Mouse (Mus musculus) urinary bladder, postnatal 36 days (tissue): ENCODE data around the gene Upk1a.

Experiments
- DNase-seq, 2 experiments: peaks; one replicate each; pipeline ENCODE4 v3.0.0; 2022; ENCODE audit warnings: low spot score in 2 of 2, mixed read lengths in 1 of 2

The Upk1a gene

DNA sequence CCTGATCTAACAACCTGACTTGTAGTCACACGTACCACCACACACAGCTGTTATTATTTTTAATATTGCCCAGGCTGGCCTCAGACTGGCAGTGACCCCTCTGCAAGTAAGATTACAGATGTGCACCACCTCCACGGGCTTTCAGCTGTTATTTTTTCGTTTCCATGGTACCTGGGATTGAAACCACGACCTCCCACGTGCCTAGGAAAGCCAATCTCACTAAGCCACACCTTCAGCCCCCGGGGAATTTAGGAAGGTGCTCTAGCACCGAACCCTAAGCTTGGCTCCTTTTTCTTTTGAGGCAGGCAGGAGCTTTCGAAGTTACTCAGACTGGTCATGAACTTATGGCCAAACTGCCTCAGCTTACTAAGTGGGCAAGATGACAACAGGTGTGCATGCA lies 8.2 kb downstream of the Upk1a start:
- DNase-seq: no peak

DNA sequence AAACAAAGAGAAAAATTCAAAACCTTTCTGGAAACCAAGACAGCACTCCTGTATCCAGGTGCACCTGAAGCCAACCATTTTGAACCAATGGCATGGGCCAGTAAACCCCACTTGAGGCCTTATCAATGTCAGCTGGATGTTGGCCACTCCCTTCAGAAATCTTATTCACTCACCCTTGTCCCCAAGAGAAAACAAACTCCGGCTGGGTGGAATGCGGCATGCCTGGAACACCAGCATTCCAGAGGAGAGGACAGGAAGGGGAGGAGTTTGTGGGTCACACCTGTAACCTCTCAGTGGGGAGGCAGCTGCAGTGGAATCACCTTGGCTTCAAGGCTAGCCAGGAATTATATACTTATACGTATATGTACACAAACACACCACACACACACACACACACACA lies 10.1 kb downstream of the Upk1a start:
- peak; percentile 67 to 72 for DNase-seq

DNA sequence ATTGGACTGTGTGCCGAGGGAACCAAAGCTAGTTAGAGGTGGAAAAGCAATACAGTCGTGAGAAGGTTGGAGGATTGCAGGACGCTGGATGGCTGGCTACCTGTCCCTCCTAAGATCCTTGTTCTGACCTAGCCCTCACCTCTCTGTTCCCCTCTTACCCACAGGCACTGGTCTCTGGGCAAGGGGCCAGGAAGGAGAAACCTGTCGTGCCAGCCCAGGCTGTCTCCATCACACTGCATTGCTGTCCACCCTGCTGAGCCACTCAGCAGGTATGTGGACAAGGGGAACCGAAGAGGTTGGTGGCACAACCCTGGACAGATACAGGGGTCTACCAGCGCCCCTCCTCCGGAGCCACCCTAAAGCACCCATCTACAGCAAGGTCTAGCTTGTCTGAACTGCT lies 12.0 kb downstream of the Upk1a start:
- peak; percentile 67 to 82 for DNase-seq

DNA sequence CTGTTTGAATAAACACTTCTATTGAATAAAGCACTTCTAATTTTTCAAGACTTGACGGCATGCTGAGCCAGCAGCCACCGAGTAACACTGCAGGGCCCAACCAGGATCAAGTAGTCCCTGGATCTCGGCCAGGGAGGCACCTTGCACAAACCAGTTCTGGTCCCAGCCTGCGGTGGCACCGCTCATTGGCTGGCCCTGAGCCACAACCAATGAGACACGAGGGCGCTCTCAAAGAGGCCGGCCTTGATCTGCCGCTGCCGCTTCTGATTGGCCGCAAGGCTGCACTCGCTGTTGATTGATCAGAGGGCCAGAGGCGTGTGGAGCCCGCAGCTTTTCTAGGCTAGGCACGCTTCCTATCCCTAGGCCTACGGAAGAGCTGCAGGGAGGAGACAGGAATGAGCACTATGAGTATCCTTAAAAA lies 12.7 kb downstream of the Upk1a start:
- DNase-seq: peak; percentile 79 to 92

DNA sequence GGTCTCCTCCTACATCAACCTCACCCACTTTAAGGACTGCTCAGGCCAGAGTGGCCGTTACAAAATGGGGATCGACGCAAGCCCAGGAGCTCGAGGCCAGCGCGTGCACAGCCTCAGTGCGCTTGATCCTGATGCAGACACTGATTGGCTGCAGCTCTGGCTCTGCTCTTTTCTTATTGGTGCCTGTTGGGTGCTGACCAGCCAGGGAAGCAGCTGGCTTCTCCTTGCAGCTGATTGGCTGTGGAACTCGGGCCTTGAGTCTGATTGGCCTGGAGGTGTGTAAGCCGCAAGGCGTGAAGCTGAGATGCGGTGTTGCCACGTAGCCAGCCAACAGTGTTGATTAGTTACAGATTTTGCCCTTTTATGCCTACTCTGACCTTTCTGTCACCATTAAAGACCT lies 13.9 kb downstream of the Upk1a start, which contains the start of gene Zbtb32:
Gene Zbtb32, minus strand, starts transcription at position 124 of the 400 bp plus-strand sequence.
- no peak for DNase-seq

DNA sequence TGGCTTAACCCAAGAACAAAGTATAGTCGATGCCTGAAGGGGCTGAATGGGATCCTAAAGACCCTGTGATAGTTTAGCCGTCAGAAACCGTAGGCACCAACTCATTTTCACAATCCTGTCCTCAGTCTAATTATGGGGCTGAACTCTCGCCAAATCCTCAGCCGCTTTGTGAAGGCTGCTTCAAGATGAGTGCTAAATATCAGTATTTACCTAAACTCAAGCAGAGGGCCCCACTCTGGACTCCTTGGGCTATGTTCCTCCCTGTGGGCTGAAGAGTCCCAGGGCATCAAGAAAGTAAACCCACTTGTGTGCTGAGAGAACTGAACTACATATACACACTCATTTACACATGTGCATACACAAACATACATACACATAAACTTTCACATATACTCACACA lies 15.8 kb downstream of the Upk1a start:
- DNase-seq: no peak

DNA sequence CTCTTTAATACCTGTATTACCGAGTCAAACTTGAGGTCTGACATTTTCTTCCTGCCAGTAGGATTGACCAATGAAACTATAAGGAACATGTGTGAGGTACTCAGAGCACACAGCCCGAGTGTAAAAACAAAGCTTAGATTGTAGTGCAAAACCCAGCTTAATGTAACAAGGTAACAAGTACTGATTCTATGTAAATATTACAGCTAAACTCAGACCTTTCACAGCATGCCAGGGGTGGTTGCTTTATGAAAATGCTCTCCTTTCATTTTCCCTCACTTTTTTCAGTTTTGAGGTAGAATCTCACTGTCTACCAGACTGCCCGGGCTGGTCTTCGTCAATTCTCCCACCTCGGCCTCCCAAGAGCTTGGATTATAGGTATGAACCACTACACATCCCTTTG lies 16.6 kb downstream of the Upk1a start:
- DNase-seq: no peak

DNA sequence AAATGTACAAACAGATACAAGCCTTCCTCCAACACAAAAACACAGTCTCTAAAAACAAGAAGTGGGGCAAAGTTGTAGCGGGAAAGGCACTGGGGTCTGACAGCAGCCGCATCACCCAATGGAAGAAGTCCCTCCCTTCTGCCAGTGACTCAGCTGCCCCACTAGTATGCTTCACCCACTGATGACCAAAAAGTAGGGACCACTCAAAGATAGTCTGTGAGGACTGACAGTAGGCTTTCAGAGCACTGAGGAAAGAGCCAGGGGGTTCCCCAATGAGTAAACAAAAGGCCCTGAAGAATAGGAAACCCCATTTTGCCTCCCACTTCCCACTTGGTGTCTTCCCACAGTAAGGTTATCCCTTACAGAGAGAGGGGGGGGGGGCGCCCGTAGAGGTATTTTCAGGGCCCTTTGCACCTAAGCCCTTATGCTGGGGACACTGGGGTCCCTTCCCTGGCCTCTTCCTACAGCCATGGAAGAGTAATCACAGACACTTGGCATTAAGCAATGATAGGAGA lies 18.1 kb downstream of the Upk1a start:
- DNase-seq: no peak

DNA sequence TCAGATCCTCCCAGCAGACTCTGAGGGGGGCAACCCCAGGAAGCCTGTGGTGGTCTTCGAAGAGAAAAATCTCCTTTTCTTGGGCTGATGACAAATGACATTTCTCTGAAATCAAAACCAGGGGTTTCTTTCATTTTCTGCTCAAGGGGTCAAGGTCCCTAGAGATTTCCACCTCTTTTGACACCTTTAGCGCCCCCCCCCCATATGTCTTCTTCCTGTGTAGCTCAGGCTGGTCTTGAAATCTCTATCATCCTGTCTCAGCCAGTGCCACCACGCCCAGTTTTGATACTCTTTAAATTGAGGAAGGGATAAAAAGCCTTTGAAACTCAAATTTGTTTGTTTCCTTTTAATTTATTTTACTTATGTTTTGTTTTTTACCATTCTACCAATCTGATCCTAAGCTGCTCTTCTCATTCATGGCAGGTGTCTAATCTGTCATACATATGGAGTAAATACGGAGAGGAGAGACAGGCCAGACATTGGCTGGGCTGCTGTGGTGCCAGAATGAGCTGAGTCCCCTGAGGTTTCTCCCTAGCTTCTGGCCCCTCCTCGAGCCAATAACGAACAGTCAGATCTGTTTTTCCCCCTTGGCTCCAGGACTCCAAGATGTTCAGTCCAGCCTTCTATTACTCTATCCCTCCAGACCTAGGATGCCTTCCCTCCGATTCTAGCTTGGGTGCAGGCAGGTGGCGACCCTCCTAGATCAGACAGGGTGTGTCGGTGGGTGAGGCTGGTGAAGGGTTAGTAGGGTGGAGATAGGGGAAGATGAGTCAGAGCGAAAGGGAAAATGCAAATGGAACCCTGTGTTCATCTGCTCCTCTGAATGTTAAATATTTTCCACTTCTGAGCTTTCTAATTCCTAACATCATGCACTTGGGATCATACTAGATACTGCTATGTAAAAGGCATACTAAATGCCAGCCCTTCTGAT lies 18.8 kb downstream of the Upk1a start:
- no peak for DNase-seq

DNA sequence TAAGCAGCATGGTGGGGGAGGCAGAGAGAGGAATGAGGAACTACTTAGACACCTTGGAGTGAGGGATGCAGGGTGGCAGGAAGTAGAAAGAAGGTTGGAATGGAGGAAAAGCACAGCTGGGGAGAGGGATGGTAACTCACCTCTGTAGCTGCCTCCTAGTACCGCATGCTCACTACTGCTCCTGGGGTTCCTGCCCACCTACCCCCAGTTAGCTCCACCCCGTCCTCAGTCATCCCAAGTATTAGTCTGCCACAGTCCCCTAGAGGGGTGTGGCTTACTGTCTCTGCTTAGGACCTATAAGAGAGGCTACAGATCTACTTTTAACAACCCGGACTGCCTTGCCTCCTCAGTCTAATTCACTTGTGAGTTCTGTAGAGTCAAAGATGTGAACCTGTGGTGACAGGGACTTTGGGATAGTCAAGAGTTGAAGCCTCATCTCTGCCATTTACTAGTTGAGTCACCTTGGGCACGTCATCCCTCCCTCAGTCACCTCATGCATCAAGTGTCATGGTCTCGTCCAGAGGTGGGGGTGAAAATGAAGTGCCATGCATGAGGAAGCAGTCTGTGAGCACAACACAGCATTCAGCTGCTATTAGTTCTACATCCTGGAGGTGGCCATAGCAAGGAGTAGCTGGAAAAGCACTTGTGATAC lies 19.7 kb downstream of the Upk1a start:
- DNase-seq: no peak

DNA sequence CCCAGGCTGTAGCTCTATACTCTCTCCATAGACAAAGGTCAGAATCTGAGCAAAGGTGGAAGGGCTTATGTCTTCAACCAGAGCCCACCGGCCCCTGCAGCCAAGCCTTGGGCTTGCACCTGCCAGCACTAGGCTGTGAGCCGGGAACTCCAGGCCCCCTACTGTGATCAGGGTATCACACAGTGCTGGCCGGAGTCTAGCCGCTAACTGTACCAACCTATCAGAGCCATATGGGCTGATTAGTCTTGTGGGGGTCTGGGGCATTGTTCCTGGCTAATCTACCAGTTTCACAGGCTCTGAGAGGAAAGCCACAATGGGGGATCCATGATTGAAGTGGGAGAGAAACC lies 21.1 kb downstream of the Upk1a start:
- no peak for DNase-seq

DNA sequence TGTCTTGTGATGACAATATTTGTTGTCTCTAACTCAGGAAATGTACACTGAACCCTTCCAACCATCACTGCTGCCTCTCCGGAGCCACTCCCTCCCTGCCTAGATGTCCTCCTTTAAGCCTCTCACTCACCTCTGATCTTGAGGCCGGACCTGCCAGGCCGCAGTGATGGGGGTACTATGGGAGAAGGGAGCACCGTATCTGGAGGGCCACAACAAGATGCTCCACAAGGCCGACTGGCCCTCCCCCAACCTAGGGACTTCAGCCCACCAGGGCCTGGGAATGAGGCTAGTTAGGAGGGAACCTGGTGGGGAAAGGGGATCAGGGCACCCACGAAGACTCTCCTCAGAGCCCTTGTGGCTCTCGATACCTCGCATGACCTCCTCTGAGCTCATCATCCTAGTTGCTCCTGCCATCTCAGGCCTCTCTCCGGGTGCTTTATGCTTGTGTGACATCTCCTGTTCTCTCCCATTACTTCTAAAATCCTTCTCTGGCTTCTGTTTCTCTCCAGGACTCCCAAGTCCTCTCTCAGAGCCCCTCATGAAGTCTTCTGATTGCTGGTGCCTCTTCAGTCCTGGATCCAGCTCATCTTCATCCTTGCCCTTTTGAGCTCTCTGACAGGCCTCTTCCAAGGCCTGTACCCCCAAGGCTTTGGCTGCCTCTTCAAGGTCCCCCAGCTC lies 21.6 kb downstream of the Upk1a start:
- DNase-seq: no peak

DNA sequence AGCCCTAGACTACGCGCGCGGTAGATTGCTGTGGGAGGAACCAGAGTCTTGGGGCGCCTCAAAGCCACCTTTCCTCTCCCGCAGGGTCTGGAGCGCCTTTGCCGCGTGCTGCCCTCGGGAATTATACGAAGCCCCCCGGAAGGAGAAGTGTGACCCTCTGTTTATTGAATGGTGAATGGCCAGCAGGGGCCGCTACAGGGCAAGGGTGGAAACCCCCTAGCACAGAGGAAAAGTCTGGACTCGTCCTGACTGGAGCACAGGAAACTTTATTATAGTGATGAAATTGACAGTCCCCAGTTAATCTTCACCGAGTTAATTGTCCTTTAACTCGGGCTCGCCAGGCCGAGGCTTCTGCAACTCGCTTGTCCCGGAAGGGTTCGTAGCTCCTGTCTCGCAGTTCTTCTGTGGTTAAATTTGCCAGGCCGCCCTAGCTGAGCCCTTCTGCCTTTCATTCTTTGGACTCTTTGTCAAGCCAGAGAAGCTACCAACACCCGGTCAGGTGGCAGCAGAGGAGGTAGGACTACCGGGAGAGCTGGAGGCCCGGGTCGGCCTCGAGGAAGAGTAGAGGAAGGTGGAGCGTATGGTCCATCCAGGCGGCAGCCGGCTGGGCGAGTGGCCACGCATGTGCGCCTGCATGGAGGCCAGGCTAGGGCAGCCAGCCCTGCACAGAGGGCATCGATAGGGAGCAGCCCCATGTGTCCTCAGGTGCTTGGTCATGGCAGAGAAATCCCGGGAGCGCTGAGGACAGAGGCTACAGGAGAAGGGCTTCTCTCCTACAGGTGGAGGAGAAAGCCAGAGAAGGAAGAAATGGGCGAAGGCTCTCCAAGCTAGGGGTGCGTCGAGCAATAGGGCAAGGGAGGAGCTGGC lies 23.0 kb downstream of the Upk1a start:
- peak; percentile 82 to 83 for DNase-seq

DNA sequence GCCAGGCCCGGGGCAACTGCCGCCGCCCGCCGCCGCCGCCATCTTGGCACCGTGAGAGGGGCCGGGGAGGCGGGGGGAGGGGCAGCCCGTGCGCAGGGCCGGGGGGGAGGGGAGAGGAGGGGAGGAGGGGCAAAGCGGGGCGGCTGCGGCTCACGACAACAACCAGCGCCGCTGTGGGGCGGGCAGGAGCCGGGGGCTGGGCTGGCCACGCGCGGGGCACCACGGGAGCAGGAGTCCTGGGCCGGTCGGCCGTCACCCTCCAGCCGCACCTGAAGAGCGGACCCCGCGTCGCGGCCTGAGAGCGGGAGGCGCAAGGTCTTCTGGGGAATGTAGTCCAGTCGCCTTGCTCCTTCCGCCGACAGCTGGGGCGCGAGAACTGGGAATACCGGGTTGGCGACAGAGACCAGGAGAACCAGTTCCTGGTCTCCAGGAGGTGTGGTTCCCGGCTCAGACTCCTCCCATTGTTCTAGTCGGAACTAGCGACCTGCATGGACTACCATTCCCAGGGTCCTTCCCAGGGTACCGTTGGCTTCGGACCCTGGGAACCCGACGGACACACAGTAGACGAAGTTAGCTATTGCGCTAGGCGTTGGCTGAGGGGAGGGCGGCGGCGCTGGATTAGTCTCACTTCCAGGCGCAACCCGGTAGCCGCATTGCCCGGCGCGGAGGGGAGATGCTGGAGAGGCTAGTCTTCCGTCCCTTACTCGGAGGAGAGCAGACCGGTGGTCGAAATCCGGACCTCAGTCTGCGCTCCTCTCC lies 23.8 kb downstream of the Upk1a start, which contains the start of gene Kmt2b:
Gene Kmt2b, minus strand, starts transcription at position 51 of the 759 bp plus-strand sequence.
- peak; percentile 95 to 98 for DNase-seq

DNA sequence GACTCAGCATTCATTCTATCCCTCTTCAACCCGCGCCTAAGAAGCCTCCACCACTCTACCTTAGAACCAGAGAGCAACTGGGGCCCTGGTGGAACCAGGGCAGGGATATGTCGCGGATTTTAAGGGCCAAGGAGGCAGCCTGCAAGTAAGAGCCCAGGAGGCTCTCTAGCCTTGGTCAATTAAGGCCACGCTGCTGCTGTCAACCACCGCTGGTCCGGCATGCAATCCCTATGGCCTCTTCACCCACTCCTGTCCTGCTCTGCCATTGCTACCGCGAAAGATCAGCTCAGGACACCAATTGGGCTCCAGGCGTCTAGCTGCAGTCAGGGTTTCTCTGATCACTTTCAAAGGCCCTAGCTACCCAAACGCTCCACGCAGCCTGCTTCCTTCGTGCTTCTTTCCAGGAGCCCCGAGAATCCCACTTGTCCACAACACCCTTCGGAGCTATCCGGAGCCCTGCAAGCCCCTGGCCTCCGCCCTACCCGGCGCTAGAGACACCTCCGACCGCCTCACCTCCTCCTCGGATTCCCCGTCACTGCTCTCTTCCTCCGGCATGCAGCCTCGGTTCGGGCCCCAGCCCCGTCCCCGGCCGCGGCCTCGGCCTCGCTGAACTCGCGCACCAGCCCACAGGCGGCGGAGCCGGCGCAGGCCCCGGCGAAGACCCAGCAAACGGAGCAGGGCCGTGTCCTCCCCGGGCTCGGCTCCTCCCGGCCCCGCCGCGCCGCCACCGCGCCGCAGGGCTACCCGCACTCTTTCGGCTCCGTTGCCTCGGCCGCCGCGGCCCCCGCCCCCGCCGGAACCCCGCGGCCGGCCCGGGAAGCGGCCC lies 24.6 kb downstream of the Upk1a start:
- DNase-seq: peak; percentile 36 to 38

DNA sequence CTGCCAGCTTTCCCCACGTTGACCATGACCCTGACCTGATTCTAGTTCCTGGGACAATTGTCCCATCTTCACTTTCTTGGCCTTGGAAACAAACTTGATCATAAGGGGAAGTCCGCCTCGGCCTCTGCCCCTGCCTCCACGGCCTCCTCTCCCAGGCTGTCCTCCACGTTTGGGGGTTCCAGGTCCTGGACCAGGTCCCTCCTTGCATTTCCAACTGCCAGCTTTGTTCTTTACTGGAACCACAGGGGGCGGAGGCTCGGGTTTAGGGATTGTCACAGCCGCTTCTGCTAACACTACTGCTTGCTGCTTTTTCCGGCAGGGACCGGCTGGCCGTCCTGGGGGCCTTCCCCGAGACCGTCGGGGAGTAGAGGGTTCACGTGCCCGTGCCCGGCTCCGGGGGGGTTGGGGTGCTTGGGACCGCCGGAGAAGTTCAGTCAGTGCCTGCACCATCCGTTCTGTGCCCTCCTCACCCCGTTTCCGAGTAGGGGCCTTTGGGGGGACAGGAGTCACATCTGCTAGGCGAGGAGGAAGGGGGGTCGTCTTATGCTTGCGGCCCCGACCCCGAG lies 26.1 kb downstream of the Upk1a start:
- no peak for DNase-seq

DNA sequence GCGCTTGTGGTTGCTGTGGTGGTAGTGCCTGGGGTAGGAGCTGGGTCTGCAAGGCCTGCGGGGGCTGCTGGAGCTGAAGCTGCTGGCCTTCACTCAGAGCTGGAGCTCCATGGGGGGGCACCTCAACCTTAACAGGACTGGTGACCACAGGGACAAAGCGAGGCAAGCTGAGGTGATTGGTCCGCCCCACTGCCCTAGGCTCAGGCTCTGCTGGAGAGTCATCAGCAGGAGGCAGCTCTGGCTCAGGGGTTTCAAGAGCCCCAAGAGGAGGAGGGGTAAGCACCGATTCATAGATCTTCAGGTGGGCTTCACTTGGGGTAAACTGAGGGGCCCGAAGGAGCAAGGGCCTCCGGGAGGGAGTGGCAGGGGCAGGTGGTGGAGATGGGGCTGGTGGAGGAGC lies 27.5 kb downstream of the Upk1a start:
- no peak for DNase-seq

DNA sequence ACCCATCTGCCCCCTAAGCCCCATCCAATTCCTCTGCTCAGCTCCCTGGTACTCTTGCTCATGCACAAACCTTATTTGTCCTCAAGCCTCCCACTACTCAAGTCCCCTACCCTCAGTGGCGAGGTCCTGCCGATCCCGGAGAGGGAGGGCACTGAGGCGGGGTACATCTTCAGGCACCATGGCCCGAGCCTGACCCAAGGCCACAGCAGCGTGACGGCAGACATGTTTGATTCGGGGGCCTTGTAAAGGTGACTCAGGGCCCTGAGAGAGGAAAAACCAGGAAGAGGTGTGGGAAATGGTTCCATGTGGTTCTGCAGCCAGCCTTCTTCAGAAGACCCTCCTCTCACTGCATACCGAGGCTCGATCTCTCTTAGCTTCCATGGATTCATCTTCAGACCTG lies 28.3 kb downstream of the Upk1a start:
- DNase-seq: no peak

DNA sequence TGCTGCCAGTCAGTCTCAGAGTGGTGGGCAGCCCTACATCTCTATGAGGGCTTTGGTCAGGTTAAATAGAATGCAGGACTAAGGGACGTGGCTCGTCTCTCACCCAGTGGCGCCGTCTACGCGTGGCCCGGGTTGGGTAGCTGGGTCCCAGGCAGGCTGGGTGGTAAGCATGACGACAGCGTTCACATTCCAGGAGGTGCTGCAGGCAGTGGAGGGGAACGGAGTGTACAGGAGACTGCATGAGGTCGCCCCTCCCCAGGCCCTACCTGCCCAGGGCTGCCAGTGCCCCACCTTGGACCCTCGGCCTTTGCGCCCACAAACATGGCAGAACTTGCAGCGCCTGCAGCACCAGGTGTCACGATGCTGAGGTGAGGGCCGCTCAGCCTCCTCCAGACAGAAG lies 31.1 kb downstream of the Upk1a start:
- no peak for DNase-seq
